Mouse (Mus musculus) left cerebral cortex, adult 8-10 months (tissue): ENCODE data around the gene Sez6. TPM values are rescaled to one million over a fixed set of nuclear protein-coding genes. Genes with fewer than 3 reads are reported as not detected.
A peak's percentile ranks its signal among the peaks of the same experiment; 100 is the strongest.

Experiments used
- DNase-seq, 2 experiments: peaks; one replicate each; pipeline ENCODE4 v3.0.0; 2022; ENCODE audit warnings: low spot score in 2 of 2
- total RNA-seq, 4 experiments: library from RNA; stranded (reverse); gene quantifications; 2 replicates each; pipeline ENCODE4 v1.2.4; 2022

Sez6 gene
- total RNA-seq, 4 experiments from 2014 or later: 184 to 230 (median 207) TPM

GRCm38 (mm10) chr11:77942230-77942629 lies 11.6 kb downstream of the Sez6 start:
- DNase-seq: no peak

- no peak for DNase-seq
Observed at GRCm38 (mm10) chr11:77947860-77948259, 17.3 kb downstream of the Sez6 start.

- no peak for DNase-seq
Observed at GRCm38 (mm10) chr11:77950125-77950685, 19.6 kb downstream of the Sez6 start.

- peak in 1 of 2 experiments; percentile 71 for DNase-seq
Observed at GRCm38 (mm10) chr11:77950797-77951228, 20.2 kb downstream of the Sez6 start.

- no peak for DNase-seq
Observed at GRCm38 (mm10) chr11:77953671-77954070, 23.1 kb downstream of the Sez6 start.

- DNase-seq: no peak
Observed at GRCm38 (mm10) chr11:77956428-77956827, 25.8 kb downstream of the Sez6 start.

- no peak for DNase-seq
Observed at GRCm38 (mm10) chr11:77958268-77958667, 27.7 kb downstream of the Sez6 start.

- DNase-seq: no peak
Observed at GRCm38 (mm10) chr11:77958932-77959331, 28.3 kb downstream of the Sez6 start.

- peak; percentile 51 to 73 for DNase-seq
Observed at GRCm38 (mm10) chr11:77960199-77960598, 29.6 kb downstream of the Sez6 start.

- DNase-seq: no peak
Observed at GRCm38 (mm10) chr11:77960898-77961297, 30.3 kb downstream of the Sez6 start.

GRCm38 (mm10) chr11:77962946-77963345 lies 32.3 kb downstream of the Sez6 start:
- DNase-seq: no peak

GRCm38 (mm10) chr11:77964415-77965095 lies 34.0 kb downstream of the Sez6 start:
- no peak for DNase-seq

- DNase-seq: peak; percentile 60 to 89
Observed at GRCm38 (mm10) chr11:77965101-77966036, 34.8 kb downstream of the Sez6 start.

GRCm38 (mm10) chr11:77966037-77966391 lies 35.4 kb downstream of the Sez6 start:
- DNase-seq: no peak

GRCm38 (mm10) chr11:77967114-77967513 lies 36.5 kb downstream of the Sez6 start:
- peak in 1 of 2 experiments; percentile 82 for DNase-seq

GRCm38 (mm10) chr11:77968786-77969185 lies 38.2 kb downstream of the Sez6 start:
- DNase-seq: no peak

GRCm38 (mm10) chr11:77970718-77971117 lies 40.1 kb downstream of the Sez6 start:
- DNase-seq: no peak

GRCm38 (mm10) chr11:77973520-77973919 lies 42.9 kb downstream of the Sez6 start:
- DNase-seq: no peak

- no peak for DNase-seq
Observed at GRCm38 (mm10) chr11:77974325-77974724, 43.7 kb downstream of the Sez6 start.

GRCm38 (mm10) chr11:77975873-77976272 lies 45.3 kb downstream of the Sez6 start:
- no peak for DNase-seq

GRCm38 (mm10) chr11:77978161-77978560 lies 47.6 kb downstream of the Sez6 start:
- no peak for DNase-seq

GRCm38 (mm10) chr11:77979221-77979809 lies 48.7 kb downstream of the Sez6 start:
- no peak for DNase-seq
